Mouse (Mus musculus): Measurements from ENCODE around the gene Slc25a47.

The Slc25a47 gene

DNA sequence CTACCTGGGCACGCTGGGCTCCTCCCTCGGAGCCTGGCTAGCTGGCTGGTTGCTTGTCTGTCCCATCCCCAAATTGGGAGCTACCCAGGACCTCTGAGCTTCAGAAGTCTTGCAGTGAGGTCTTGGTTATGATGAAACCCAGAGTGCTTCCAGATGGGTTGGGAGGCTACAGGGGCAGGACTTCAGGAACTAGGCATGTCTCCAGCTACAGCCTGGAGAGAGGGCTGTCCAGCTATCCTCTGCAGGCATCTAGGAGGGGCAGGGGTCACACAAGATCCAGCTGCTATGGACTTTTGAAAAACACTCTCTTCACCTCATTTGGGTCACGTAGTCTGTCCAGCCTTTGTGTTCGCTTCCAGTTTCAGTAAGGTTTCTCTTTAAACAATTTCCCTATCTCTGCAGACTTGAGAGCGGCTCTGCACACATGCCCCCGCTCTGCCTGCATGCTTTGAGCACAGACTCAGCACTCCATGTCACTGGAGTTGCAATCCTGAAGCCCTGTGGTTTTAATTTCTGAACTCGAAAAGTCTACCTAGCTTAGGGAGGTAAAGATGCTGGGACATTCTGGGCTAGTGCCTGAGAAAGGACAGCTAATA lies 21.8 kb downstream of the Slc25a47 start:
- ATAC-seq (ENCODE audit: low TSS enrichment), result no peak

DNA sequence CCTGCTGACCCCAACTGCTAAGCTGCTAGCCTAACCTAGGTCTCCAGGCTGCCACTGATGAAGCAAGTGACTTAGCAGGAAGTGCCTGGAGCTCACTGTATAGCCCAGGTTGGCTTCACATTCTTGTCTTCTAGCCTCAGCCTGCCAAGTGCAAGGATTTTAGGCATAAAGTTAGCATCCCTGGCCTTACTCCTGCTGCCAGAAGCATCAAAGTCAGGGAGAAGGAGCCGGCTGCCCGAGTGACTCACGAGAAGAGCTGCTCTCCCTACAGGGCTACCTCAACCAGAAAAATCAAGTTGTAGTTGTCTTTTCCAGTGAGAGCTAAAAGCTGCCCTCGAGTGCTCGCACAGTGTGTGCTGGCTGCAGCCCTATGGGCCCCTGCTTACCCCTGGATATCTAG lies 22.6 kb downstream of the Slc25a47 start:
- 0 out of 2 replicates have a peak, but pooled peaks have one; percentile 29 for ATAC-seq (ENCODE audit: low TSS enrichment)

DNA sequence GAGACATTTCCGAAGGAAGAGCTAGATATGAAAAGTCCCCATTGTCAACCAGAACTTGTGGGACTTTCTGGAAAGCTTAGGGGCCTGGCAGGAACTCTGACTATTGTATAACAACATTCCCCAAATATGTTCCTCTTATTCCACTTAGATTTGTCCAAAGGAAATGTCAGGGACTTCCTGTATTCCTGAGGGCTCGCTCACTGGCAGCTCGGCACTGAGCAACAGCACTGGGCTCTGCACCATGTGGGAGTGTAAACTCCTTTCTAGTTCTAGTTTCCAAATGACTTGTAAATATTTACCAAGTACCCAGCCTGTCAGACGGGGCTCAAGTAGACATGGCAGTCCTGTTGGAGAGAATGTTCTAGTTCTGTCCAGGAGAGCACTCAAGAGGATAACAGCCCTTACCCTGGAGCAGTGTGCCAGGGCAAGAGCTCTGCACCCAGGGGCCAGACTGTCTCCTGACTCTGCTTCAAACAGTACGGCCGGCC lies 29.2 kb downstream of the Slc25a47 start:
- ATAC-seq (ENCODE audit: low TSS enrichment), result no peak

DNA sequence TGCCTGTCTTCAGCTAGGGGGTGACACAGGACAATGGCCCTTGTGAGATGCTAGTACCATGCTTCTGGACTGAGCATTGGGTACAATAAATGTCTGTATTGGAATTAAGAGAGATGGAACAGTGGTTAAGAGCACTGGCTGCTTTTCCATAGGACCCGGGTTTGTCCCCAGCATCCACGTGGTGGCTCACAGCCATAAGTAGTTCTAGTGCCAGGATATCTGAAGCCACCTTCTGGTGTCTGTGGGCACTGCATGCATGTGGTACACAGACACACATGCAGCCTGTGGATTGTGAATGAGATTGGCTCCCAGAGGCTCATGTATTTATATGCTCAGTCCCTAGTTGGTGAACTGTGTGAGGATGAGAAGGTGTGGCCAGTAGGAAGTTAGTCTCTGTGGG lies 33.7 kb downstream of the Slc25a47 start:
- ATAC-seq (ENCODE audit: low TSS enrichment), result no peak

DNA sequence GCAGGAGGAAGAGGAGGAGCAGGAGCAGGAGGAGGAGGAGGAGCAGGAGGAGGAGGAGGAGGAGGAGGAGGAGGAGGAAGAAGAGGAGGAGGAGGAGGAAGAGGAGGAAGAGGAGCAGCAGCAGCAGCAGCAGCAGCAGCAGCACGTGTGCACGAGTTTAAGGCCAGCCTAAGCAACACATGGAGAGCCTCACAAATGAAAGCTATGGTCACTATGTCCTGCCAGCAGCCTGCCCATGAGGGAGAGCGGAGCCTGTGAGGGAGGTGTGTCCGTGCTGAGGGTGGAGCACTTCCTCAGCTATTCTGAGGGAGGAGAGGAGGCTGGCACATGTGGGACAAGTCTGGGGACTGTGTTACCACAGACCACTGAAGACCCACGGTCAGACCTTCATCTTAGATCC lies 37.3 kb downstream of the Slc25a47 start:
- ATAC-seq (ENCODE audit: low TSS enrichment), result no peak

DNA sequence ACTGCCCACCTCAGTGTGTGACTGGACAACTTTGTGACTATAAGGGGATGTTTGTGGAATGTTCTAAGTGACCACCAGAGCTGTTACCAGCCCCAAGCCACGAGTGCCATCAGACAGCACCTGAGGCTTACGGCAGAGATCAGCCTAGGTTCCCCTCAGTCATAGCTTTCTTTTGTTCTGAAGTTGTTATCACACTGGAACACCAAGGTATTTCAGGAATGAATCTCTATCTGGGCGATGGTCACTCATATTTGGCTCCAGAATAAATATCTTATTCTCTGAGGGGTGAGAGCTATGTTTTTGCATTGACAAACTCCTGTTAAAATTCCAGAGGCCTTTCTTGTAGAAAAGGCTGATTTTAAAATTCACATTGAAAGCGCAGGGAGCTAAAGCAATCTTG lies 43.3 kb downstream of the Slc25a47 start:
- ATAC-seq (ENCODE audit: low TSS enrichment), result no peak

DNA sequence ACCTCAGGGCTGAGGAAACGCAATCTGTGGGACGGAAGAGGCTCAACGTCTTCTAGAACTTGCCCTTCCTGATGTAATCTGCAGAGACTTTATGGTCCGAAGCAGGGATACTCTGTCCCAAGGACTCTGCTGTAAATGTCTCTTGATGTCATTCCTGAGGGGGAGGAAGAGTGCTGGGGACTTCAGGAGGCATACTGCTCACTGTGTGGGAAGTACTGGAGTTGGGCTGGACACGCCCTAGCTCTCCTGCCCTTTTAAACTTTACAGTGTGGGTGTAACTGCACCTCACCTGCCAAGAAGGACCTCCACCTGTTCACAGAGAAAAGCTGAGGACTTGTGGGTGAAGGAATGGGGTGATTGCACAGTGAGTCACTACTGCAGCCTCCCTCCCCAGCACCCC lies 44.8 kb downstream of the Slc25a47 start:
- ATAC-seq (ENCODE audit: low TSS enrichment), result no peak

DNA sequence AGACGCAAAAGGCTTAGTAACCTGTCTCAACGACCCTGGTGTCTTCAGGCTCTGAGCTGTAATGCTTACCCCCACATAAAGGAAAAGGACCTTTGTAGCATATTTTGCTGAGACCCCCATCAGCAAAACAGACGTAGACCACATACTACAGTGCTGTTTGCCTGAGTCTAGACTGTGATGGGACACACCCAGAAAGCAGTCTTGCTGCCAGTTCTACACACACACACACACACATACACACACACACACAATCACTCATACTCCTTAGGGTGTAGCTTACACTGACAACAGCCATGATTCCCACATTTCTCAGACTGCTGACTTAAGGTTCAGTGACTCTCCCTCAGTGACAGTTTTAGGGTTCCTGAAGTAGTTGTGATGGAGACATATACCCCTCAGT lies 45.3 kb downstream of the Slc25a47 start:
- ATAC-seq (ENCODE audit: low TSS enrichment), result no peak

DNA sequence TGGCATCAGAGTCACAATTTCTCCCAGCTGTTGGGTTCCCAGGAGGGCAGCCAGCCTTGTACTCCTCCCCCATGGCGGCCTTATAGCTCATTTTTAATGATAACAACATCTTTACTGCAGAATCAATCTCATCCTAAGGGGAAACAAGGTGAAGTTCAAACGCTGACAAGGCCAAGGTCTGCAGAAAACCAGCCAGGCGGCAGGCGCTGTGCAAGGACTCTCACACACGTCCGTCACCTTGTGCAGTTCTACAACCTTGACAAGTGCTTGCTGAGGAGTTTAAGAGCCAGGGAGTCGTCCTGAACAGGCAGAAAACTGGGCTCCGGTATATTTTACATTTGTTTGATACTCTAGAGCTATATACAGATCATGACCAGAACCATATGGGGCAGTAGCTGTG lies 46.9 kb downstream of the Slc25a47 start:
- ATAC-seq (ENCODE audit: low TSS enrichment), result no peak

DNA sequence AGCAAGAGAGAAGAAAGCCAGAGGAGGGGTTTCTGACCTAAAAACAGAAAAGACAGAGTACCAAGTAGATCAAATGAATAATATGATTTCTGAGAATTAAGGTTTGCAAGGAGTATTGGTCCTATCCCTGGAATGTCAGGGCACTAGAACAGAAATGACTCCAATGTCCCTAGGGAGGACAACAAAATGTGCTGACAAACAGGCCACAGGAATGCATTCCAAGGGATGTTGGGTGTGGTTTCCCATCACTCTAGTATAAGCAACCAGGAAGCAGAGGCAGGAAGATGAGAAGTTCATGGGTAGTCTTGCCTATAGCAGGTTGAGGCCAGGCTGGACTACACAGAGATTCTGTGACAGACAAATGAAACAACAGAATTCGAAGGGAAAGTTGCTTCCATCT lies 50.1 kb downstream of the Slc25a47 start:
- ATAC-seq (ENCODE audit: low TSS enrichment), result no peak

DNA sequence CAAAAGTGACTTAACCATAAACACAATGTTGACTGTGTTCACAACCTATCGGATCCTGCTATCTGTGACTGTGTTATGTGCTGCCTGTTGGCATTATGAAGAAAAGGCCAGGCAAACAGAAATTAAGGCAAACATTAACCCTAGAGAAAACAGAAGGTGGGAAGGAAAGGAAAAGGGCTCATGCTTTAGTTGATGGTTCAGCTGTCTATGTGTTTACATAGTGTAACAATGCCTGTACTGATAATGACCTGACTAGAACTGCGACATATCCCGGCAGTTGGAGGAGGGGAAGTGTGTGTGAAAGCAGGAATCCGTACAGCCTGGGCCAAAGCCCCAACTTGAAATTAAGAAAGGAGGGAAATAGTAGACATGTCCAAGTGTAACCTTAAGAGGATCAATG lies 51.2 kb downstream of the Slc25a47 start:
- ATAC-seq (ENCODE audit: low TSS enrichment), result no peak

DNA sequence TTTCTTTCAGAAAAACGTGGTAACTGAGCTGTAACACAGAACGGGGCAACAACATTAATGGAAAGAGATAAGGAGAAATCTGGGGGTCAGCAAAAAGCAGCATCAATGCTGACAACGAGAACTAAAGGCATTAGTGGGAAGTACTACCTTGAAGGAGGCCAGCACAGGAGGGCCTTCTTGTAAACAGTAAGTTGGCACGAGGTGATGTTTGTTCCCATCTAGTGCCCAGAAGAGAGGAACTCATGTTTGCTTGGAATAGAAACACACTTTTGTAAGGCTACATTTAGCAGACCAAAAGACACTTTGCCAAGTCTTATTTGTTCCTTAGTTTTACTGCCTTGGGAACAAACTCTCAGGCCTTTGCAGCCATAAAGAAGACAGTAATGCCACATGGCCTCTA lies 52.8 kb downstream of the Slc25a47 start:
- no peak for ATAC-seq (ENCODE audit: low TSS enrichment)

DNA sequence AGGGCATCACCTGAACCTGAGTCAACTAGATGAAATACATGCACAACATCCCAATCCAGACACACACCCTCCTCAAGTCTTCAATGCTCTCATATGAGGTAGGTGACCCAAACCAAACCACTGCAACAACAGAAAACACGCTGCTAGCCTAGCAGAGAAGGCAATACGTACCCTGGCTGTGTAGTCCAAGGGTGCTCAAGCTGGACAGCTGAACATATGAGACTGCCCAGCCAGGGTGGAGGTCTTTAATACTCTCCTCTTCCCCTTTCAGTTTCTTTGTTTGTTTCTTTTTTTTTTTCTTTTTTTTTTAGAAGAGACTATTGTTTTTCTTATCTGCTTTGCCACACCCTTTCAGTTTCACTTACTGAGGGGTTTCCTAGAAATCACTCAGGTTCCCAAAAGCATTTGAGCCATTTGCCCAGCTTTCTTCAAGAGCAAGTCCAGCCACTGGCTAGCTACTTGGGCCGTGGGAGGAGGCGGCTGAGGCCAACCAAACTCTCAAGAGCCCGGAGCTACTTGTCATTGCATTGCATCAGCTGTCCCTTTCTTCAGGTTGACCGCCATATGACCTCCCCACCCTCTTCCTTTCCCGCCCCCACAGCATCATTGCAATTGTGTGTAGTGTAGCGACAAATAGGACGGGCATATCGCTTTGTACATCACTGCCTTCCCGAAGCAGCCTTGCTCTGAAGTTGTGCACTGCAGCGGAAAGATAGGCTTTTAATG lies 57.3 kb downstream of the Slc25a47 start, which contains the start of gene Wdr25:
Wdr25 (plus strand) TSS at position 643 of the 726 bp plus-strand sequence.
- no peak; the same call in 1 of the 2 replicates for ATAC-seq (ENCODE audit: low TSS enrichment)

DNA sequence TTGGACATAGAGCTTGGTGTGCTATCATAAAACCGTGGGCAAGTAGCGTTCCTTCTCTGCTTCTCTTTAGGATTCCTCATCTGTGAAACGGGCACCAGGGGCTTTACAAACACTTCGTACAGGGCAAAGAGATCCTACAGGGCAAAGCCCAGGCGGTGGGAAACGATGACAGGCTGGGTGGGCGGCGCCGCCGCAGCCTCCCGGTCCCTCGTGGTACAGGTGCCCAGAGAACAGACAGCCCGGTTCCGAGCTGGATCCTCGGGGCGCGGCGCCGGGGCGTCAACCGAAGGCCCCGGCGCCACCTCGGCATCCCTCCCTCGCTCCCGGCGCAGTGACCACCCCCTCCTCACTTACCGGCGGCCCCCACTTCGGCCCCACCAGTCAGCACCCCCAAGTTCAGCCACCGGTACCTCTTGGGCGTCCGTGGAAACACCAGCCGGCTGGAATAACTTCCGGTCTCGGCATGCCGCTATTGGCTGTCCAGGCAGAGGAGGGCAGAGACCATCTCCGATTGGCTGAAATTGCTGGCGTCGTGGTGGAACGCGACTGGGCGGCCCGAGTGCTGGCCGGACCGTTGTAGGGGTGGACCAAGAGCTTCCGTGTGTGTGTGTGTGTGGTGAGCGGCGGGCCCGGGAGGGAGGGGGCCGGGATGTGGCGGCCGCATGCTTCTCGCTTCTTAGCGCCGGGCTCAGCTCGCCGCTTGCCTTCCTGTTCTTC lies 58.0 kb downstream of the Slc25a47 start, which contains the start of gene Wars:
Wars (minus strand) TSS at position 460 of the 717 bp plus-strand sequence.
- peak; percentile 99 for ATAC-seq (ENCODE audit: low TSS enrichment)

DNA sequence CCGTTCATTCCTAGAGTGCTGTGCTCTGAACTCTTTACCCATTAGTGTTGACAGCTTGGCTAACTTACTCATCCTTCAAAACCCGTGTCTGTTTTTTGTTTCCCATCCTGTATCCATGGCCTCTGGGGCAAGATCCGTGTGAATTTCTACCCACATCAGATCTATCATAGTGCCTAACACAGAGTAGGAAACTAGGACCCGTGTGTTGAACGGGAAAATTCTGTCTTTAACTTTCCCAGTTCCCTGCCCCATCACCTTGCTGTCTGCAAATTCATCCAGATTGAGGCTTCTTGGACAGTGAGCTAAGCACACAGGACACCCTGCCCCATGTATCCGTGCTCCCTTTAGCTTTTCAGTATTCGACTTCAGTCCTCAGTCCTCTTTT lies 58.6 kb downstream of the Slc25a47 start:
- peak; percentile 41; the same call in 1 of the 2 replicates for ATAC-seq (ENCODE audit: low TSS enrichment)

DNA sequence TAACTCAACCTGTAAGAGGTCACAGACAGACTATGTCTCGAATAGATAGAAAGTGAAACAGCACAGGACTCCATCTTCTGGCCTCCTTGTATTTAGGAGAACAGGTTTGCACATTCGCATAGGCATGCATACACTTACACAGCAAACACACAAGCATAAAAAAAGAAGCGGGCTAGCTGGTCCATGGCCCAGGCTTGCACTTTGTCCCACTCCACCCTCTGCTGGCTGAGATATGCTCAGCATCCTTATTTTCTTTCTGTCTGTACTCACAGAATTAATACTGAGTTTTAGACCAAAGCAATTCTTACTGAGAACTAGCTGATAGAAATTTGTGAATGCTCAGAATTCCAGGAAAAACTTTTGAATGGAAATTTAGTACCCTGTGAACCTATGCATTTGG lies 60.2 kb downstream of the Slc25a47 start:
- no peak for ATAC-seq (ENCODE audit: low TSS enrichment)

DNA sequence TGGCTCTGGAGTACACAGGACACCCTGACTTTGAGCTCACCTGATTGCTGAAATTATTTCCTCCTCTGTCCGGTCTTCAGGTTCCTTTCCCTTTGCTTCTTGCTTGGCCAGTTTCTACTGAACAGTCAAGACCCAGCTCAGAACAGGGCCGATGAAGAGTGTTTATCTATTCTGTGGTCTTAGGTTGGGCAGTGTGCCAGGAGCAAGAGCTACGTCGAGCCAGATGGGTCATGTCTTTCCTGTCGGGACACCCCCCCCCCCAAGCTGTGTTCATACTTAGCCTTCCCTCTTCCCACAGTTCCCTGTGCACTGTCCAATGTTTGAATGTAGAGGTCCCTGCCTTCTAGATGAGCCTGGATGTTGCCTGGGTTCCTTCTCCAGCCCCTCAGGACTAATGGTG lies 65.5 kb downstream of the Slc25a47 start:
- no peak for ATAC-seq (ENCODE audit: low TSS enrichment)

DNA sequence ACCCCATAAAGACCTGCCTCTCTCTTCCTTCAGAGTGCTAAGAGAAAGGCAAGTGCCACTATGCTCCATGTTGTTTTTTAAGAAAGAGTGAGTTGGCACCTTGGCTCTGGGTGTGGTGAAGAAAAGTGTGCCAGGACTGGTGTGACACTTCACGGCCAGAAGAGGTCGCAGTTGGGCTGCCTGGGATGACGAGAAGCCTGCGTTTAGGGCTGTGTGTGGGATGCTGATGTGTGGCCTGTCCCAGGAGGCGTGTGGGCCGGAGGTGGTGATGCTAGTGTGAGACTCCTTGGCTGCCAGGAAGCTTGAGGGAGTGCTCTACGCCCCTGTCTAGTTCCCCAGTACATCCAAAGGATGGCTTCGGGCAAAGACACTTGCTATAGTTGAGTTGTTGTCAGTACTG lies 67.1 kb downstream of the Slc25a47 start:
- peak; percentile 90 for ATAC-seq (ENCODE audit: low TSS enrichment)

DNA sequence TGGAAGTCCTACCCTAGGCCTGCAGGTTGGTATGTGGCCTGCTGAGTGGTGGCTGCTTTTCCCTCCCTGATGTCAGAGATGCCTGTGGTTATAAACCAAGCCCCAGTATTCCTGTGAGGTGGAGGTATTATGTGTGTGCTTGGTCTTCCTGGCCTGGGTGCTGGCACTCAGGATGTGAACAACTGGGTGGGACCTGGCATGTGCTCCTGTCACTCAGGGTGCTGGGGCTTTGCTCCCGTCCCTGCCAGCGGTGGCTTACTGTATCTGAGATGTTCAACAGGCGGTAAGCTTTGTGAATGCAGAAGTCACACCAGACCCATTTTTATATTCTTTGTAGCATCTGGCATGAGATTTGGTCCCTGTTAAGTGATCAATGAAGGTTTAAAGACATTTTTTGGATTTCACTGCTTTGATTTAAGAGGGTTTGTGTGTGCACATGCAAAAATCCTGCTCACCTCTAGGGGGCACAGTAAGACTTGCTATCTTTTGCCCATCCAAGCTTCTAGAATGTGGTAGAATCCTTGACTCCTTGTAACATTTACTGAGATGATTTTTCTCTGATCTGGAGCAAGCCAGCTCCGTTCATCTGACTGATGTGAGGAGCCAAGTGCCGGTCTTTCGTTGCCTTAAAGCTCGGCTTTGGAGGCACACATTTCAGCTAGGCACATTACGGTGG lies 67.9 kb downstream of the Slc25a47 start:
- peak; percentile 79 for ATAC-seq (ENCODE audit: low TSS enrichment)

DNA sequence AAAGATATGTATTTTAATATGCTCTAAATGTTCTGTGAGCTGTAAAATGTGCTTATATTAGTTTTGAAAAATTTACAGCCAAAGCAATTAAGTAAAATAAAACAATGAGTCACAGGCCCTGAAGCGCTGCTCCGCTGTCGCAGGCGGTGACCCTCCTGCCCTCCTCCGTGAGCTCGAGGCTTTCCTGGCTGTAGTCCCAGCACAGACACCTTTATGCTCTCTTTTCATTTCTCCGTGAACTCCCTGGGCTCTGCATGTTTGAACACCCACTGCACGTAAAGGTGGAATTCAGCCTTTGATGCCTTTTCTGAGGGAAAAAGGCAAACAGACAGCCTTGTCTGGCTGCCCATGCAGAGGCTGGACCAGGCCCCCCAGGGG lies 68.4 kb downstream of the Slc25a47 start:
- no peak for ATAC-seq (ENCODE audit: low TSS enrichment)

DNA sequence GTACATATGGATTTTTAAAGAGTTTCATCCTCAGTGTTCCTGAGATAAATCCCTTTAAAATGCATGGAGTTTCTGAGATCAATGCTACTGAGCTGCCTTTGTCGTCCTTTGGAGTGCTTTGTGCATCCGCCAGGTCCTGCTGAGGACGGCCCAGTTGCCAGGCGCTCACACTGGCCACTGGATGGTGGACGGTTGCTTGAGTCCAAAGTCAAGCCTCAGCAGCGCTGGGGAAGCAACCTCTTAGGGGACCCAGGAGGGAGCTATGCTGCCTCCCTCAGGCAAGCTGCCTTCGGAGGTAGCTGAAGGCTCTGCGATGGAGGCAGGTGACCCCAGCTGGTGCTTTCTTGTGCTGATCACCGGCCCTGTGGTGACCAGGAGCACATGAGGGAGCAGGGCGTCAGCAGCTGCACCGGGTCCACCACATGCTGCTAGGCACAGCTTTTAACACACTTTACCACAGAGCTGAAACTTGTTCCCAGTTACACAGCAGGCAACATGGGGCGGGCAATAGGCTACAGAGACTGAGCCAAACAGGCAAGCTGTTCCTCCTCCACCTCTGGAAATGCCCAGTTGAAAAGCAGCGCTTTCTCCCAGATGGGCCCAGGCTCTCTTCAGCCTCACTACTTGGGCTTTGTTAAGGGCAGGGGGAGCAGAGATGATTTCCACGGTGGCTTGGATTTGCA lies 69.9 kb downstream of the Slc25a47 start:
- no peak for ATAC-seq (ENCODE audit: low TSS enrichment)

DNA sequence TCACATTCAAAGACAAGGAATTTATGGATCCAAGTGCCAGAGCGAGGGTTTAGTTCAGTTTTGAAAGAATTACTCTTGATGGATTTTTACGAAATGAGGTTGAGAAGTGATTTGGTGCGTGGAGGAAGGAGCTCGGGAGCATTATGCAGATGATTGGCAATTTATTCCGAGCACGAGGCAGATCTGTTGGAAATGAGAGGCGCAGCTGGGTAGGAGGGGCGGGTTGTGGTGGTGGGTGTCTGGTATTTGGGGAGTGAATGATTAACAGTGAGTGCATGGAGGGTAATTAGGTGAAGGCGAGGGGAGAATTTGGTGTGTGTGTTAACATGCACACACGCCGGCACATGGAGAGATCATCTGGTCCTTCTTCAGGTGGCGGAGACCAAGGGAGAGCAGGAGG lies 70.6 kb downstream of the Slc25a47 start:
- no peak for ATAC-seq (ENCODE audit: low TSS enrichment)

Measured in frontal cortex, adult (tissue).